Mouse (Mus musculus) kidney, adult 18-20 months (tissue): ENCODE results near the gene Ppp2r5a.

ENCODE experiments used
- DNase-seq: peaks from one replicate; pipeline ENCODE4 v3.0.0; 2021

Gene Ppp2r5a

GRCm38 (mm10) chr1:191323381-191323780 lies 79.7 kb downstream of the Ppp2r5a start:
- DNase-seq: no peak

DNA sequence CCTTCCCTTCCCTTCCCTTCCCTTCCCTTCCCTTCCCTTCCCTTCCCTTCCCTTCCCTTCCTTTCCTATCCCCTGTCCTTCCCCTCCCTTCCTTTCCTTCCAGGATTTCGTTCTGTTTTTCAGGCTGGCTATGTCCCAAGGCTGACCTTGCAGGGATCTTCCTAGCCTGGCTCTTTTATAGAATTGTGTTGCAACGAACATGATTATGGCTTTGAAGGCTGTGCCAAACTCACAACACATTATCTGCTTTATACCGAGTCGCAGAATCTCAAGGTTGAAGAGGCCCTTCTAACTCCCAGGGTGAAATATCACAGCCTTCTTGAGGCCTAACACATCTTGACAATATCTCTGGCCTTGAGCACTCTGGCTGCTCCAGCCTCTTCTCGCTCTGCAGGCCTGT lies 84.4 kb downstream of the Ppp2r5a start:
- DNase-seq: no peak

DNA sequence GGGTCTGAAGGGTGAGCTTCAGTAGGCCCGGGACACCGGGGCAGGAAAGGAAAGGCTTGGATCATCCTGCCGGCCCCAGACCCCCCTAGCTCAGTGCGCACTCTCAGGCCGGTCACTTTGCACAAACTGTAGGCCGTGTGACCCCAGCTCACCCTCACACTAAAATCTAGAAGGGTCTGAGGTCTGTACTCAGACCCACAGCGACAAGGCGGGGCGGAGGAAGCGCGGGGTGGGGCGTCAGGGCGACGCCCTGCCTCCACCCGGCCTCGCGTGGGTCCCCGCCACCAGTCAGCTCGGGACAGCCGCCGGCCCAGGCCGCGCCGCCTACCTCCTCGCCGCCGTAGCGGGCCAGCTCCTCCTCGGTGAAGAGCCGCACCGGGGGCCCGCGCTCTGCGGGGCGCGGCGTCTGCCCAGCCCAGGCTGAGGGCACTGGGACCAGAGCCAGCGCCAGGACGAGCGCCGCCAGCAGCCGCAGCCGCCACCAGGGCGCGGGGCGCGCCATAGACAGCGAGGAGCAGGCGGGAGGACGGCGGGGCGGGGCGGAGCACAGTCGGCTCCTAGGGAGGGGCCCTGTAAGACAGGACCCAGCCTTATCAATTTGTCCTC lies 85.4 kb downstream of the Ppp2r5a start, which contains the start of gene Nenf:
TSS of gene Nenf (minus strand) at position 604 of the 606 bp plus-strand sequence.
- DNase-seq: peak; percentile 84

GRCm38 (mm10) chr1:191316818-191317217 lies 86.3 kb downstream of the Ppp2r5a start:
- no peak for DNase-seq

DNA sequence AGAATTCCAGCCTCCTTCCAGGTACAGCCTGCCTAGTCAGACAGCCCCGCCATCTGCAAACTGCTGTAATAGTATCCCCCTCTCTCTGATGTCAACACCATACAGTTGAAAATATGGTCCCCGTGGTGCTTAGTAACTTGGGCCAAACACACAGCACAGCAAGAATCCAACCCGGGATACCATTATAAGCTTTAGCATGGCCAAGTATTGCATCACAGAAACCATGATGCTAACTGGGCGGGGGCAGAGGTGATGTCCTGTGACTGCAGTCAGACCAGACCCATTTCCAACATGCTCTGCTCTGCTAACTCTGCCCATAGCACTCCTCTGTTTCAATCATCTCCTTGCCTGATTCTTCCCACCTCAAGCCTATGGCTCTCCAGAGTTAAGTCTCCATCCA lies 89.1 kb downstream of the Ppp2r5a start:
- DNase-seq: no peak

GRCm38 (mm10) chr1:191313158-191313557 lies 89.9 kb downstream of the Ppp2r5a start:
- peak; percentile 21 for DNase-seq

- DNase-seq: peak; percentile 93
Measured at GRCm38 (mm10) chr1:191312513-191312941, 90.5 kb downstream of the Ppp2r5a start.

- no peak for DNase-seq
Measured at GRCm38 (mm10) chr1:191311296-191311898, 91.7 kb downstream of the Ppp2r5a start.

DNA sequence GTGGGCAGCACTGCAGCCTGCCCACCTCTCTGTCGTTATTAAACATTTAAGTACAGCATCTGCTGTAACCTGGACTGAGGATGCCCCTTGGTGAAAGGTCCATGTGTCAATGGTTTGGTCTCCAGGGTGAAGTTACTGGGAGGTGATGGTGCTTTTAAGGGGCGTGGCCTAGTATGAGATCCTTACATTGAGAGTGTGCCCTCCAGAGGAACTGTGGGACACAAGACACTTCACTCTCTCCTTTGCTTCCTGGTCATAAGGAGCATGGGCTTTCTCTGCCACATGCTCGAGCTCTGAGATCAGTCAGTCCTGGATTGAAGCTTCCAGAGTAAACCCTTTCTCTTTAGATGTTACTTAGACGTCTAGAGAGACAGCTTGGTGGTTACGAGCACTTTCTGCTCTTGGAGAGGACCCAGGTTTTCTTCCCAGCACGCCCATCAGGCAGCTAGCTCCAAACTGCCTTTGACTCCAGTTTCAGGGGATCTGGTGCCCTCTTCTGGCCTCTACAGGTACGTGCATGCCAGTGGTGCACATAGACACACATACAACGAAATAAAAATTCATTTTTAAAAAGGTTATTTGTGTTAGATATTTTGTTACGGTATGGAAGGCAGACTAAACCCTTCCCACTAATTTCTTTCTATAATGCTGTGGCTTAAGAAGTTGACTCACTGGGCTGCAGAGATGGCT lies 95.2 kb downstream of the Ppp2r5a start:
- DNase-seq: no peak

- no peak for DNase-seq
Measured at GRCm38 (mm10) chr1:191306316-191306715, 96.8 kb downstream of the Ppp2r5a start.

DNA sequence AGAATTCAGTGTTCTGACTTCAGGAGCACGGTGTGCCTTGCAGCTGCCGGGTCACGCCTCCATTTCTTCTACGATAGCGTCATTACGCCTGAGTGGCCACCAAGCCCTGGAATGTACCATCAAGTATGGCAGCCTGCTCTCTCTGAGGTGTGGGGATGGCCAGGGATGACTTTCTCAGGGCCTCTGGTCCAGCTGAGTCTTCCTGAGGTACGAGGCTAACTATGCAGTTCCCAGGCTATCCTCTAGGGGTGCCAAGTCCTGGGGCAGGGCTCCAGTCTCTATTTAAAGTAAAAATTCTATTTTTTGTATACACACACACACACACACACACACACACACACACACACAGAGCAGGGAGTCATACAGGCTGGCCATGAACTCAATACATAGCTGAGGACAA lies 97.5 kb downstream of the Ppp2r5a start:
- DNase-seq: no peak

GRCm38 (mm10) chr1:191304216-191304615 lies 98.9 kb downstream of the Ppp2r5a start:
- no peak for DNase-seq

DNA sequence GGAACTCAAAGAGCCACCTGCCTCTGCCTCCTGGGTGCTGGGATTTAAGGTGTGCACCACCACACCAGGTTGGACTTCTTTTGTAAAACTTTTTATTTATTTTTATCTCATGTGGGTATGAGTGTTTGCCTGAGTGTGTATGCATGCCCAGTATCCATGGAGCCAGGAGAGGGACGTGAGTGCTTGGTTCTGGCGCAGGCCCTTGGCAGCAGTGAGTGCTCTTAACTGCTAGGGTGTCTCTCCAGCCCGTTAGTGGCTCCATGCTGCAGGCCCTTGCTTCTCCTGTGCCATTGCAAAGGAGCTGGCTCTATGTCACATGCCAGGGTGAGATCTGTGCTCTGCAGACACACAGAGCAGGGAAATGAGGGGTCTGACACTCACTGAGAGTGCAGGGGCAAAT lies 99.3 kb downstream of the Ppp2r5a start:
- no peak for DNase-seq
